10 mouse cellular contexts compared by ENCODE assay signal in genomic region chr15:78527973-78528372, GRCm38 (mm10). TPM values are rescaled to one million over a fixed set of nuclear protein-coding genes. Genes with fewer than 3 reads are reported as not detected.
DNase-seq lines count a peak whose midpoint lies in the region.
"Had no signal": no experiment of that assay in that cellular context is flagged by ENCODE, and none has a peak within 500 bp of the region (broad histone marks: within the 10 kb centered on the region; RNA-seq: fewer than 3 reads in every experiment).

No protein-coding gene starts in this region.

- intact Hi-C loops in heart, postnatal 25 days (cut with DNase I), result no loop called here

- peak; percentile 43 for DNase-seq in cerebellum, adult 9-10 months
- DNase-seq in cerebellum, adult 11-12 months, result no peak
- peak; percentile 40 to 50 for DNase-seq in spleen, adult 18-20 months
- DNase-seq in spleen, postnatal 14 days (ENCODE audit: low spot score in 2 of 2), result no peak
- DNase-seq in heart, postnatal 25 days (ENCODE audit: low spot score), result peak; percentile 48
- DNase-seq in layer of hippocampus, postnatal 14 days (ENCODE audit: low spot score in 2 of 2), result peak; percentile 71 to 83
- peak; percentile 38 for DNase-seq in thymus, postnatal 0 days (ENCODE audit: low spot score)
- DNase-seq in urinary bladder, adult 2 months (ENCODE audit: low spot score), result no peak

RNA-seq across cellular contexts. Expression of gene C1qtnf6, which starts 3.2 kb away (rescaled TPM):
- 10 to 100 TPM; 56.6 to 59.4 TPM for total RNA-seq in heart, postnatal 25 days (2021)
- total RNA-seq in layer of hippocampus, postnatal 14 days (2021), result 10 to 100 TPM; 10.8 to 12.0 TPM
- polyA plus RNA-seq in thymus, postnatal 0 days (2015; fragmentation: Nextera tagmentation; extraction: Ambion mirVana), result 6.5 and 9.1 TPM in 2 replicates
- 29.8 and 36.9 TPM in 2 replicates for polyA plus RNA-seq in urinary bladder, adult 2 months (2012; rRNA removed)
- polyA plus RNA-seq: erythroblast, embryonic 14.5 days had no signal

RNA-seq across cellular contexts. Expression of gene Sstr3, which starts 16.5 kb away (rescaled TPM):
- total RNA-seq in heart, postnatal 25 days (2021), result not detected
- 10 to 100 TPM; 22.9 to 23.9 TPM for total RNA-seq in layer of hippocampus, postnatal 14 days (2021)
- 0.03 and 0.05 TPM in 2 replicates for polyA plus RNA-seq in thymus, postnatal 0 days (2015; fragmentation: Nextera tagmentation; extraction: Ambion mirVana)
- polyA plus RNA-seq in urinary bladder, adult 2 months (2012; rRNA removed), result 0.07 and 0.11 TPM in 2 replicates
- polyA plus RNA-seq: erythroblast, embryonic 14.5 days; macrophage had no signal

RNA-seq across cellular contexts. Expression of gene Il2rb, which starts 32.9 kb away (rescaled TPM):
- total RNA-seq in heart, postnatal 25 days (2021), result under 1 TPM; 0.06 to 0.26 TPM
- total RNA-seq in layer of hippocampus, postnatal 14 days (2021), result under 1 TPM; 0.07 to 0.12 TPM
- polyA plus RNA-seq in thymus, postnatal 0 days (2015; fragmentation: Nextera tagmentation; extraction: Ambion mirVana), result 10.3 and 12.2 TPM in 2 replicates
- 3.6 and 3.8 TPM in 2 replicates for polyA plus RNA-seq in urinary bladder, adult 2 months (2012; rRNA removed)

RNA-seq across cellular contexts. Expression of gene Rac2, which starts 44.6 kb away (rescaled TPM):
- total RNA-seq in heart, postnatal 25 days (2021), result 1 to 10 TPM; 5.1 to 5.6 TPM
- 1 to 10 TPM; 2.5 to 3.5 TPM for total RNA-seq in layer of hippocampus, postnatal 14 days (2021)
- 662 and 779 TPM in 2 replicates for polyA plus RNA-seq in thymus, postnatal 0 days (2015; fragmentation: Nextera tagmentation; extraction: Ambion mirVana)
- polyA plus RNA-seq in urinary bladder, adult 2 months (2012; rRNA removed), result 13.8 and 15.0 TPM in 2 replicates

RNA-seq across cellular contexts. Expression of gene Tmprss6, which starts 59.5 kb away (rescaled TPM):
- not detected for total RNA-seq in heart, postnatal 25 days (2021)
- total RNA-seq in layer of hippocampus, postnatal 14 days (2021), result not detected
- 0.12 and 0.39 TPM in 2 replicates for polyA plus RNA-seq in thymus, postnatal 0 days (2015; fragmentation: Nextera tagmentation; extraction: Ambion mirVana)
- polyA plus RNA-seq in urinary bladder, adult 2 months (2012; rRNA removed), result 0.56 and 0.91 TPM in 2 replicates
- polyA plus RNA-seq: macrophage had no signal

Comparison
In these comparisons a context has a peak if more than half of its experiments do, and no peak if none do; other contexts are left out.
1. DNase-seq: peak in cerebellum, adult 9-10 months (single experiment), spleen, adult 18-20 months (2 of 2), heart, postnatal 25 days (single experiment), layer of hippocampus, postnatal 14 days (2 of 2) and thymus, postnatal 0 days (single experiment); none in cerebellum, adult 11-12 months (single experiment), spleen, postnatal 14 days (0 of 2) and urinary bladder, adult 2 months (single experiment).
2. RNA of gene C1qtnf6, which starts 3.2 kb away (total RNA-seq): 56.6 to 59.4 TPM in heart, postnatal 25 days; 10.8 to 12.0 TPM in layer of hippocampus, postnatal 14 days; every median in the first group is over 4 times any median in the second.
3. RNA of gene Sstr3, which starts 16.5 kb away (total RNA-seq): 22.9 to 23.9 TPM in layer of hippocampus, postnatal 14 days; not detected in heart, postnatal 25 days; every median in the first group is over 10 times any median in the second.